Mouse (Mus musculus) bone marrow, adult 2 months (tissue): ENCODE data around the gene Grm8.

Source experiments
- CTCF ChIP-seq: fragments of 200-500 bp; IDR thresholded peaks from 2 replicates; pipeline ENCODE4 v1.5.1; 2011; ENCODE audit warnings: low read length, control low read depth; ENCODE audit not compliant: control insufficient read depth, insufficient read depth
- POLR2A ChIP-seq: fragments of 200-500 bp; IDR thresholded peaks from 2 replicates; pipeline ENCODE4 v1.6.1; 2011; ENCODE audit warnings: low read depth, mild to moderate bottlenecking, control low read depth, low read length, borderline replicate concordance; ENCODE audit not compliant: control insufficient read depth

GRCm38 (mm10) chr6:27580485-27580884 lies 554.5 kb downstream of the Grm8 start:
- TF ChIP-seq CTCF (no peak), POLR2A (no peak)
